Mouse (Mus musculus): ENCODE data around the gene Dpm2. TPM values are rescaled to one million over a fixed set of nuclear protein-coding genes. Genes with fewer than 3 reads are reported as not detected.

Gene Dpm2
- total and polyA plus RNA-seq, 2 experiments: 6.5 to 104 TPM

DNA sequence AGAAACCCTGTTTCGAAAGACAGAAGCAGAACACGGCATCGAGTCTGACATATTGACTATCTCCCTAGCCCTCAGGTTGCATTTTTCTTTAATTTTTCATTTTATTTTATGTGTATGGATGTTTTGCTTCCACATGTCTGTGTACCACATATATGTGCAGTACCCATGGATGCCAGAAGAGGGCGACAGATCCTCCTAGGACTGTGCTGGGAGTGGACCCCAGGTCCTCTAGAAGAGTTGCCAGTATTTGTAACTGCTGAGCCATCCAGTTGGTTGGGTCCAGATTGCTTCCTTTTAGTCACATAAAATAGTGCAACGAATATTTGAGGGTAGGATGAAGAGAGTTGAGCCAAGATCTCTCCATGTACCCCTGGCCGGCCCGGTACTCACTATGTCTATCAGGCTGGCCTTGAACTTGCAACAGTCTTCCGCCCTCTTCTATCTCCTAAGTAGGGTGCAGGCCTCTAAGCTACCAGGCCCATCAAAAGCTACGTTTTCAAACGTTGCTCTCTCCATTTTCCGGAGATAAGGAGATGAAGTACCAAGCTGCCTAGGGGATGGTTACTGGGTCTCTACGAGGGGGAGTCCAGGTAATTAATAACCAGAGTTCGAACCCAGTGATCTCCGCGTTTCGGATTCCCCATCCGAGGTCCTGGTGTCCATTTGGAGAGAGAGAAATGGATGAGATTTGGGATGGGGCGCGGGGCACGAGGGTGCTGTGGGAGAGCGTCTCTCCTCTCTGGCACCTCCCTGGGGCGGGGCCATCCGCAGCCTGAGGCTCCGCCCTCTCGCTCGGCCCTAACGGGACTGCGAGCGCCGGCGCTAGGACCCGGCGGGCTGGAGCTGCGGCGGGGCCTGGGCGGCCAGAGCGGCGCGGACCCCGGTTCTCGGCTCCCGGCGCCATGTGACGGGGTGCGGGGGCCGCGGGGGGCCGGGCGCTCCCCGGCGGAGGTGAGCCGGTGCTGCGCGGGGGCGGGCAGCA lies 35.8 kb downstream of the Dpm2 start:
- peak overlapping the region; percentile 79 for H3K4me3 ChIP-seq (ENCODE audit: insufficient read depth, low read depth, low read length)
- no peak overlapping the region for H3K27ac ChIP-seq (replicated peaks; ENCODE audit: insufficient read depth, low read depth, low read length)
- no peaks in the 10 kb centered on the region; the same call in 1 of the 2 replicates for H3K79me2 ChIP-seq (ENCODE audit: control insufficient read depth, insufficient read depth, low read length)
- TF ChIP-seq CTCF (IDR thresholded peaks at IDR 0.05; ENCODE audit: low read depth, low read length) (peak; percentile 58), POLR2A (IDR thresholded peaks at IDR 0.05; ENCODE audit: extremely low read depth, insufficient read depth, low read length) (0 out of 2 replicates have a peak, but pooled peaks have one; percentile 8)
- H3K9ac ChIP-seq (ENCODE audit: low read depth, low read length): peak overlapping the region; percentile 85
- H3K36me3 ChIP-seq (ENCODE audit: control insufficient read depth, insufficient read depth, low read length): no peaks in the 10 kb centered on the region
- no peaks in the 10 kb centered on the region for H3K27me3 ChIP-seq (ENCODE audit: control insufficient read depth, insufficient read depth, low read length)
- 14% methylated on average over 54 of the region's 55 CpGs for WGBS
- H3K4me1 ChIP-seq (ENCODE audit: control insufficient read depth, insufficient read depth, low read length): peaks cover 16% of the 10 kb centered on the region
- peak; percentile 49 for DNase-seq (ENCODE audit: extremely low read depth, low read depth, low spot score)

DNA sequence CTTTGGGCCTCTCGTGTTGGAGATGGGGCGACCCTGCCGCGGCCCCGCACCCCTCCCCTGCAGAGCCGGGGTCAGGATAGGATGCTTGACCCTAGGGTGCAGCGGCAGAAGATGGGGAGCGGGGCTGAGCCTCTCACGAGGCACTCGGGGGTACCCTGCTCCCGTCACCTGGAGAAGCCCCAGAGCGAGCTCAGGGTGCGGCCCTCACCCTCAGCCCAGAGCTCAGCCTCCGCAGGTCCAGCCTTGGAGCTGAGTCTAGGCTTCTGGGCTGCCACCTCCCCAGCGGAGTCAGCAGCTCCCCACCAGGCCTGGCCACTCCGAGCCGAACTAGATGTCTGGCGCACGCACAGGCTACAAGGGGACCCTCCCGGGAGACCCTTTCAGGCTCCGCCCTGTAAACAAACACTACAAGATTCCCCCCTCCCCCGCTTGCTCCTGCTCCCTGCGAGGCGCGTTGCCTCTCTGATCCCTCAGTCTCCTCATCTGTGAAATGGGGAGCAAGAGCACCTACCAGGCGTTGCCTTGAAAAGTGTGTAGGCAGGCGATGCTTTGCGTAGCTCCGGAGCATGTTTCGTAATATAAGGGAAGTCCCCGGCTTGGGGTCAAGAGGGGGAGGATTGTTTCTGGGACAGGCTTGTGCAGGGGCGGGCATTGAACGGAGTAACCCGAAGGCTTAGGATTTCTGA lies 36.7 kb downstream of the Dpm2 start:
- Histone ChIP-seq H3K27ac (replicated peaks; ENCODE audit: insufficient read depth, low read depth, low read length) (peak overlapping the region; percentile 26), H3K4me1 (ENCODE audit: control insufficient read depth, insufficient read depth, low read length) (peaks cover 16% of the 10 kb centered on the region), H3K36me3 (ENCODE audit: control insufficient read depth, insufficient read depth, low read length) (no peaks in the 10 kb centered on the region), H3K27me3 (ENCODE audit: control insufficient read depth, insufficient read depth, low read length) (no peaks in the 10 kb centered on the region), H3K79me2 (ENCODE audit: control insufficient read depth, insufficient read depth, low read length) (no peaks in the 10 kb centered on the region; the same call in 1 of the 2 replicates), H3K9ac (ENCODE audit: low read depth, low read length) (peak overlapping the region; percentile 85), H3K4me3 (ENCODE audit: insufficient read depth, low read depth, low read length) (peak overlapping the region; percentile 79)
- no peak for TF ChIP-seq CTCF (IDR thresholded peaks at IDR 0.05; ENCODE audit: low read depth, low read length)
- DNase-seq (ENCODE audit: extremely low read depth, low read depth, low spot score): peak; percentile 64
- 4% methylated on average over 34 of the region's 34 CpGs for WGBS

- Histone ChIP-seq H3K4me3 (ENCODE audit: insufficient read depth, low read depth, low read length) (peak overlapping the region; percentile 37), H3K27ac (replicated peaks; ENCODE audit: insufficient read depth, low read depth, low read length) (peak overlapping the region; percentile 88), H3K79me2 (ENCODE audit: control insufficient read depth, insufficient read depth, low read length) (no peaks in the 10 kb centered on the region; the same call in 1 of the 2 replicates), H3K9ac (ENCODE audit: low read depth, low read length) (peak overlapping the region; percentile 63), H3K27me3 (ENCODE audit: control insufficient read depth, insufficient read depth, low read length) (no peaks in the 10 kb centered on the region), H3K4me1 (ENCODE audit: control insufficient read depth, insufficient read depth, low read length) (peaks cover 16% of the 10 kb centered on the region), H3K36me3 (ENCODE audit: control insufficient read depth, insufficient read depth, low read length) (no peaks in the 10 kb centered on the region)
- 2% methylated on average over 25 of the region's 25 CpGs for WGBS
- peak; percentile 88 for DNase-seq (ENCODE audit: extremely low read depth, low read depth, low spot score)
- TF ChIP-seq POLR2A (IDR thresholded peaks at IDR 0.05; ENCODE audit: extremely low read depth, insufficient read depth, low read length) (0 out of 2 replicates have a peak, but pooled peaks have one; percentile 15), CTCF (IDR thresholded peaks at IDR 0.05; ENCODE audit: low read depth, low read length) (no peak)
These were observed 37.6 kb downstream of the Dpm2 start for GRCm38 (mm10) chr2:32608141-32608777.

GRCm38 (mm10) chr2:32608778-32609435 lies 38.2 kb downstream of the Dpm2 start:
- no peaks in the 10 kb centered on the region; the same call in 1 of the 2 replicates for H3K79me2 ChIP-seq (ENCODE audit: control insufficient read depth, insufficient read depth, low read length)
- peaks cover 16% of the 10 kb centered on the region for H3K4me1 ChIP-seq (ENCODE audit: control insufficient read depth, insufficient read depth, low read length)
- DNase-seq (ENCODE audit: extremely low read depth, low read depth, low spot score): peak; percentile 95
- WGBS: 28% methylated on average over 18 of the region's 18 CpGs
- H3K9ac ChIP-seq (ENCODE audit: low read depth, low read length): peak overlapping the region; percentile 63
- peak overlapping the region; percentile 66 for H3K4me3 ChIP-seq (ENCODE audit: insufficient read depth, low read depth, low read length)
- no peaks in the 10 kb centered on the region for H3K36me3 ChIP-seq (ENCODE audit: control insufficient read depth, insufficient read depth, low read length)
- TF ChIP-seq POLR2A (IDR thresholded peaks at IDR 0.05; ENCODE audit: extremely low read depth, insufficient read depth, low read length): no peak
- TF ChIP-seq CTCF (IDR thresholded peaks at IDR 0.05; ENCODE audit: low read depth, low read length): no peak
- H3K27me3 ChIP-seq (ENCODE audit: control insufficient read depth, insufficient read depth, low read length): no peaks in the 10 kb centered on the region
- peak overlapping the region; percentile 88 for H3K27ac ChIP-seq (replicated peaks; ENCODE audit: insufficient read depth, low read depth, low read length)

DNA sequence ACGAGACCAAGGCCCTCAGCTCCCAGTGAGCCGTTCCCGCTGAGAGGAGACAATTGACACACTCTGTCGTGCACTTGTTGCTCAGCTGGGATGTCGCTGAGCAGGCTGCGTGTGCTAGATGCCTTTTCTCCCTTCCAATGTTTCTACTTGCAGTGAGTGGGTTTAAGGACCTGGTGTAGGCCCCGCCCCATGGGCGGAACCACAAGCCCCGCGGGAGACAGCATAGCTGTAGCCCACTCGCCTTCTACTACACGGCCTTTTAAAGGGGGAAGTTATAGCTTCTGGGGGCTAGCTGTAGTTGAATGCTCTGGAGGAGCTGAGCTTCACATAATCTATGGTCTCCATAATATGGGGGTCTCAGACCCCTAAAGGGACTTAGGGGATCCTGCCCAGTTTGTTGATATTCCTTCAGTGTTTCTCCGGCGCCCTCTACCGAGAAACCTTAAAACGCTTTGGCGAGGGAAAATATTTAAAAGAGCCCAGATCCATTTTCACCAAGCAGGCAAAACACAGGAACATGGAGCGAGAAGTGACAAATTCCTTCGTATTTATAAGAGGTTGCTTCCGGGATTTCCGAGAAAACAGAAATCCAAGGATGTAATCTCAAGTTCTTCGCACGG lies 40.1 kb downstream of the Dpm2 start:
- TF ChIP-seq CTCF (IDR thresholded peaks at IDR 0.05; ENCODE audit: low read depth, low read length): no peak
- TF ChIP-seq POLR2A (IDR thresholded peaks at IDR 0.05; ENCODE audit: extremely low read depth, insufficient read depth, low read length): 0 out of 2 replicates have a peak, but pooled peaks have one; percentile 15
- Histone ChIP-seq H3K4me1 (ENCODE audit: control insufficient read depth, insufficient read depth, low read length) (peaks cover 16% of the 10 kb centered on the region), H3K9ac (ENCODE audit: low read depth, low read length) (peak overlapping the region; percentile 48), H3K27me3 (ENCODE audit: control insufficient read depth, insufficient read depth, low read length) (no peaks in the 10 kb centered on the region), H3K36me3 (ENCODE audit: control insufficient read depth, insufficient read depth, low read length) (peaks cover 5% of the 10 kb centered on the region; the same call in 1 of the 2 replicates), H3K79me2 (ENCODE audit: control insufficient read depth, insufficient read depth, low read length) (no peaks in the 10 kb centered on the region; the same call in 1 of the 2 replicates), H3K4me3 (ENCODE audit: insufficient read depth, low read depth, low read length) (peak overlapping the region; percentile 21), H3K27ac (replicated peaks; ENCODE audit: insufficient read depth, low read depth, low read length) (peak overlapping the region; percentile 57)
- peak; percentile 49 for DNase-seq (ENCODE audit: extremely low read depth, low read depth, low spot score)
- WGBS: 13% methylated on average over 23 of the region's 23 CpGs

Measured in liver, adult 2 months (tissue).